Mouse (Mus musculus) megakaryocyte, adult 5-6 weeks (primary cell): ENCODE data around the gene Ppme1. TPM values are rescaled to one million over a fixed set of nuclear protein-coding genes. Genes with fewer than 3 reads are reported as not detected.
A peak's percentile ranks its signal among the peaks of the same experiment; 100 is the strongest.

Experiments used
- ATAC-seq: 2 replicates; pipeline ENCODE4 v1.8.0; 2016; ENCODE audit warnings: mild to moderate bottlenecking, inconsistent platforms; ENCODE audit not compliant: poor library complexity, severe bottlenecking
- total RNA-seq, 2 experiments: library from RNA; stranded (forward) in 1 of 2; stranded (reverse) in 1 of 2; fragments of 153-499, 151-499 nt in 1 of 2; fragments of 221-1000, 200-1000 nt in 1 of 2; gene quantifications; 2 replicates each; pipeline versions ENCODE4 v1.2.3 to v1.2.4; 2015 to 2017

The Ppme1 gene
- total RNA-seq (2015): 10.6 and 12.9 TPM in 2 replicates
- total RNA-seq (2017): 19.9 and 27.5 TPM in 2 replicates

DNA sequence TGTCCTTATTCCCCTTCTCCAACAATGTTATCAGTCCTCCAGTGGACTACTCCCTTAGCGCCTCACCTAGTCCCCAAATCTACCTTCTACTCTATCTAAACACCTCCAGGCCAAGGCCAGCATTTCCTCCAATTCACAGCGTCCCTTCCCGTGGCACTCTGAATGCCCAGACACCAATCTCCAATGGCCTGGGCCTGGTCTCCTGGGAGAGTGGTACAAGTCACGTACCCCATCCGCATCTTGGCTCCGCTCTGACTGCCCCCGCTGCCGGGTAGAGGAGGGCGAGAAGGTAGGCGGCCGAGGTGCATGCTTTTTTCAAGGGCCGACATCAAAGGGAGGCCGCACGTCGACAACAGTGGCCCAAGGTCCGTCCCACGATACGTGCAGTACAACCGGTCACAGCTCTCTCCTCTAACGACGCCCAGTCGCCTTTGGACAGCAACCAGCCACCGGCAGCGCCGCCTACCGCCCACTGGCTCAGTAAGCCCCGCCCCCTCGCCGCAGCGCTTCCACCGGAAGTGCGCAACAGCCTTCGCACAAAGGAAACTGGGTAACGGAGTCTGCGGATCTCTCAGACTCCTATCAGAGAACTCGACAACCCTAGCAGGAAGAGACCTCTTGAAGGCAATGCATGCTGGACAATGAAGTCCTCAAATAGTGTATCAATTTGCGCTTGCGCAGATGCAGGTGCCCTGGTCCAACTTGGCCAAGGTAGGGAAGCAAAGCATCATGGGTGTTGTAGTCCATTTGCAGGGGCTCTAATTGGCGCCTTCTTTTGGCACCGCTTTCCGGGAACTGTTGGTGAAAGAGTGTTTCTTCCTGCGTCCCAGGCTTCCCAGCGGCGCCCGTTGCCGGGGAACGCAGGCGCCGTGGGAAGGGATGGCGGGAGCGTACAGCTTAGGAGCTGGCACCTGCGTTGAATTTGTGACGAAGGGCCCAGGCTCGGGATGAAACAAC, at the start of gene Ppme1, which contains the start of gene C2cd3:
Gene Ppme1 (minus strand): TSS at position 813 of the 957 bp plus-strand sequence.
Gene C2cd3 (plus strand): TSS at position 739 of the 957 bp plus-strand sequence.
- peak; percentile 97 for ATAC-seq

GRCm38 (mm10) chr7:100408684-100409083, 36.6 kb upstream of the Ppme1 start:
- ATAC-seq: no peak

GRCm38 (mm10) chr7:100407677-100408076, 35.6 kb upstream of the Ppme1 start:
- ATAC-seq: no peak

- ATAC-seq: no peak
Measured at GRCm38 (mm10) chr7:100402715-100403114, 30.6 kb upstream of the Ppme1 start.

DNA sequence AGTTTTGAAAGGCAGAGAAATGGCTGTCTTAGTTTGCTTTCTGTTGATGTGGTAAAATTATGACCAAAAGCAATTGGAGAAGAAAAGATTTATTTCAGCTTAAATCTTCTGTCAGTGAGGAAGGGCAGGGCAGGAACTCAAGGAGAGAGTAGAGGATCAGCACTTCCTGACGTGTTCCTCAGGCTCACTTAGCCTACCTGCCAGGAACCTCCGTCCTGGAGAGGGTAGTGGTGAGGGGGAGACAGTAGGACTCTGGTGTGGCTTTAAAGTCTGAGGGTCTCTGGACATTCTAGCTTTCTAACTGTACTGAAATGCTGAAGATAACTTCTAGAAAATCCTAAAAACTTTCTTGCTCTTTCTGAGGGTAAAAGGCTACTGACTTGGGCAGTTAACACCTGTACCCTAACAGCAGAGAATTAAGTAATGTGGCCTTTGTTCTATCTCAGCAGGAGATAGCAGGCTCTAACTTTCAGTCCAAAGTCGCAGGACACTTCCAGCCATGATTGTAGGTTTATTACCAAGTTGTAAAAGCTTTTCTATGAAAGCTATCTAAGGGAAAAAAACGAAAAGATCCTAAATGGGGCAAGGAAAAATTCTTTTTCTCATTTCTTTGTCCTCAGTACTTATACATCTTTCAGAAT, 28.9 kb upstream of the Ppme1 start:
- ATAC-seq: no peak

DNA sequence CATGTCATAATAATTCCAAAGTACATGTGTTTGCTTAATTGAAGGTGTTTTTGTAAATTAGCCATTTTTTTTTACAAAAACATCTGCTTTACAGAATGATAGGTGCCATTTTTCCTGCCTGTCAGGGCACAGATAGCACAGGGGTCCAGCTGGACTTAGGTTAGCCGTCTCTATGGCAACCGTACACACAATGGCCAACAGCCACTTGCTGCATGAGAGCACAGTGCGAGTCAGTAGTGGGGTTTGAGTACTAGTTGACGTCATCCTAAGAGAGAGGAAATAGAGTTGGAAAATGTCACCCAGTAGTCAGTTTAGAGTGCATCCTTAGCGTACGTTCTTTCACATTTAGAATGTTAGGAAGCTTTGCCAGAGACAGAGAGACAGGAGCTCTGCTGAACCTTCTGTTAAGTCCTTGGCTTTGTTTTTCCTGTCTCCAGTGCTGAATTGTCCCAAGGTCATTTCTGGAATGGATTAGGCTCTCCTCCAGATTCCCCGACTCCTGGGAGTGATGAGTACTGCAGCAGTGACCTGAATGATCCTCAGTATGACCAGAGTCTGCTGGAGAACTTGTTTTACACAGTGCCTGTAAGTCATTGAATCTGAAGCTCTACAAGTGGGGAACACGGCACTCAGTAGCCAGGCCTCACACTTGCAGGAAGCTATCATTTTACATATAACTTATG, 27.3 kb upstream of the Ppme1 start:
- no peak for ATAC-seq

GRCm38 (mm10) chr7:100392265-100392664, 20.2 kb upstream of the Ppme1 start:
- ATAC-seq: no peak

GRCm38 (mm10) chr7:100390166-100390565, 18.1 kb upstream of the Ppme1 start:
- ATAC-seq: no peak

DNA sequence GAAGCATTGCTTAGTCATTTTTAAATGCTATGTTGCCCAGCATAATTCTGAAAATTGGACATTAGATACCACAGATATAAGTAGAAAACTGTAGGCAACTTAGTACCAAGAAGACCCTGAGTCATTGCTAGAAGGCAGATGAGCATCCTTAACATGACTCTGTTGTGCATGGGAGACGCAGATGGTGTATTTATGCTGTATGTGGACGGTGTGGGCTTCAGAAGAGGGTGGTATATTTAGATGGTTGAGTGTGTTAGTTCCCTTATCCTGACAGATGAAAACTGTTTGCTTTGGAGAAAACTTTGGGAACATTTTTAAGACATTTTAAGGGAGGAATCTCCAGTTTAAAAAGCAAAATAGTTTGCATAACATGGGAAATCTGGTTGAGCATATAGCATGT, 16.1 kb upstream of the Ppme1 start:
- no peak for ATAC-seq

- ATAC-seq: no peak
Measured at GRCm38 (mm10) chr7:100383207-100383606, 11.1 kb upstream of the Ppme1 start.

- no peak for ATAC-seq
Measured at GRCm38 (mm10) chr7:100381161-100381560, 9.1 kb upstream of the Ppme1 start.

- no peak for ATAC-seq
Measured at GRCm38 (mm10) chr7:100378257-100378656, 6.2 kb upstream of the Ppme1 start.

DNA sequence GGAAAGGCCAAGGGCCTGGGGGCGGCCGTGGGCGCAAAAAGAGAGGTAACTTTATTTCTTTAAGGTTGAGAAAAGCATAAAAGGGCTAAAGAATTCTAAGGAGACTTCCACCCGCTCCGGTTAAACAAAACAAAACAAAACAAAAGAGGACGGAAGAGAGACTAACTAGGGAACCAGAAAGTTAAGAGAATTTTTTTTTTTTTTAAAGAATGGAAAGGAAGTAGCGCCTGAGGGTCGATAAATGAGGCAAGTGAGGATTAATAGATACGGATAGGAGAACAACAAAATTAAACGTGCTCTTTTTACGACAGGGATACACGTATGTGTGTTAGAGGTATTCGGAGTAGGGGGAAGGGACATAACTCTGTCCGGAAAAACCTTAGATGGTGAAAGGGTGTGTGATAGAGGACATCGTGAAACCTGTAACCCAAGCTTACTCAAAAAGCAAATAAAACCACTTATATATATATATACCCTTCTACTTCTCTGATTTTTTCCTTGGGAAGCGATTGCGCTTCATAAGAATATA, 409 bp upstream of the Ppme1 start:
- ATAC-seq: no peak

DNA sequence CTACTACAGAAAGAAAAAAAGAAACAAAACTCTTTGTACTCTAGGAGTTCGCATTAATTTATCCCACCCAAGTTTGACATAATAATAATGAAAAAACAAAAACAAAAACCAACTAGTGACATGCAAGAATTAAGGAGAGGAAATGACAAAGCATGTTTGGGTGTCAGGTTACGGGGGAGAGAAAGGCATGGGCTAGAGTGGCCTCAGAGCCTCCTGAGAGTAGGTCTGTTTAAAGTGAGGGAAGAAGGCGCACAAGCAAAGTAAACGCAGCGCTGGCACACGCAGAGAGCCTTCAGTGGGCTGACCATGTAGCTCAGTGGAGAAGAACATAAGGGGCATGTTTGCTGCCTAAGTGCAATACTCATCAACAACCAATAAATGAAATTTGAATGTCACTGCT, 7.2 kb downstream of the Ppme1 start:
- ATAC-seq: no peak

DNA sequence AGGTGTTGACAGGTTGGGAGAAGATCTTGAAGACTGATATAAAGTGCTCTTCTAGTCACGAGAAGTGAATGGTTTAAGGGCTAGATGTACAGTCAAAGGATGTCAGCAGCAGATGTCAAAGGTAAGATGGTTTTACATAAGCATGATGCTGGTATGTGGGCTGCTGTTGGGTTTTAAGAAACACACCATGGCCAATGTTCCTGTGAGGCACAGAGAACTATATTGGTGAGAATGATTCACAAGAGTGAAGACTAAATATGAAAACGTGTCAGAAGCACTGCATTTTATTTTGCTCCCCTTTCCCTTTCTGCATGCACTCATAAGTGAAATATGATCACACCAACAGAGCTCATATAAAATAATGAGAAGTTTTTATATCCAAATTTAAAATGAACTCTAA, 8.9 kb downstream of the Ppme1 start:
- ATAC-seq: no peak

DNA sequence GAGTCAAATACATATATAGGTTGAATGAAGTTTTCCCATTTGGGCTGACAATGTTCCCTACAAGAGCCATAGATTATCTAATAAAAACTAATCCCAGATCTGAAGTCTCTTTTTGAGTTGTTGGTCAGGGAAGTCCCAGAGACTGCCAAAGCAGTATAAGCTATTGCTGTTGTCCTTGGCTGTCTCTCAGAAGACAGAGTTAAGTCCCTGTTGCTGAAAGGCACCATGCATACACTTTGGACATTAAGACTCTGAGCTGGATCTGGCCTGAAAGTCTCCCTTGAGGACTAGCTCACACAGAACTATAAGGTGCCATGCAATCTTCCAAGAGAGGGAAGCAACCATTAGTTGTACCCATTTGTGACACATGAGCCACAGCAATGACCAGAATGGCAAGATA, 14.3 kb downstream of the Ppme1 start:
- no peak for ATAC-seq

DNA sequence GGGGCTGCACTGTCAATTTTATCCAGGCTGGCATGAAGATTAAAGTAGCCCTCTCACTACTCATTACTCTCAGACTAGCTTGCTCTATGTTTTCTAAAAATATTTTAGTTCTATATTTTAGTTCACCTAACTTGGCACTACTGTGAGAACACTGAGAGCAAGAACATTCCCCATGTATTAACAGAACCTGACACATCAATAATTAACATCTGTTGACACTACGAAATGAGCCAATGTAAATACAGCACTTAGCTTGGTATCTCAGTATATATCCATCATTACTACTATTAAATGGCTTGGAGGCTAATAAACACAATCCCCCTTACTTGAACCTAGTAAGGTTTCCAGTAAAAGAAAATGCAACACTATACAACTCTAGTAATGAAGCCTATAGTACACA, 15.3 kb downstream of the Ppme1 start:
- ATAC-seq: no peak

GRCm38 (mm10) chr7:100356324-100356723, 15.8 kb downstream of the Ppme1 start:
- ATAC-seq: no peak

GRCm38 (mm10) chr7:100354984-100355383, 17.1 kb downstream of the Ppme1 start:
- ATAC-seq: no peak

- ATAC-seq: no peak
Measured at GRCm38 (mm10) chr7:100335921-100336320, 36.2 kb downstream of the Ppme1 start.

DNA sequence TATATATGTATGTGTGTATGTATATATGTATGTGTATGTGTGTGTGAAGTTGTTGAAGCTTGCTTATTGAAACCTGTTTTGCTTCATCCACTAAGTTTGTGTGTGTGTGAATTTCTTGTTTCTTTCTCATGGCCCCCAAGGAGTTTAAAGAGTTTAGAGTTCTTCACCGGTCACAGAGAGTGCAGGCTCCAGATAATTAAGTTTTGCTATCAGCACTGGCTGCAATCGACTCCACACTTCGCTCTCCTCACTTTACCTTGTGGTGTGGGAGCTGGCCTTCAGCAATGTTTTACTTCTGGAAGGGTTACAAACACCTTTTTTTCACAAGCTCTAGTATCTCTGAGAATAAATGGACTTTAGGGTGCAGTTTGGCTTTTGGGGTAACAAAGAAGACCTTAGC, 40.8 kb downstream of the Ppme1 start:
- ATAC-seq: no peak
